Mouse (Mus musculus) limb, embryonic 10.5 days (tissue): ENCODE measurements around the gene Fkbp10. TPM values are rescaled to one million over a fixed set of nuclear protein-coding genes. Genes with fewer than 3 reads are reported as not detected.

Source experiments
- DNase-seq: peaks from one replicate; pipeline ENCODE4 v3.0.0-alpha.2; 2017; ENCODE audit warnings: low spot score
- H3K27ac ChIP-seq: fragments of 300-500 bp; sonication (generic); 2 replicates; pipeline ENCODE4 v1.5.1; 2016; ENCODE audit warnings: mild to moderate bottlenecking
- H3K27me3 ChIP-seq: fragments of 300-500 bp; sonication (generic); 2 replicates; pipeline ENCODE4 v1.6.1; 2016; ENCODE audit warnings: low read depth, mild to moderate bottlenecking; ENCODE audit not compliant: poor library complexity, severe bottlenecking
- H3K36me3 ChIP-seq: fragments of 300-500 bp; sonication (generic); 2 replicates; pipeline ENCODE4 v1.6.1; 2016; ENCODE audit warnings: mild to moderate bottlenecking, moderate library complexity
- H3K4me1 ChIP-seq: fragments of 300-500 bp; sonication (generic); 2 replicates; pipeline ENCODE4 v1.6.1; 2016
- H3K4me3 ChIP-seq: fragments of 300-500 bp; sonication (generic); 2 replicates; pipeline ENCODE4 v1.5.1; 2016; ENCODE audit warnings: mild to moderate bottlenecking, moderate library complexity
- H3K9me3 ChIP-seq: fragments of 300-500 bp; sonication (generic); replicated peaks from 2 replicates; pipeline ENCODE4 v1.6.1; 2016; ENCODE audit warnings: mild to moderate bottlenecking
- WGBS: fragments of 180-500 bp; shearing (Covaris S2); methylation state at CpG from one replicate; pipeline ENCODE4 v1.1.7; 2016; 5-methylcytosine and 5-hydroxymethylcytosine counted together
- polyA plus RNA-seq: library from polyadenylated mRNA; unstranded; fragments of >200 nt; fragmentation: Nextera tagmentation; extraction: Ambion mirVana; gene quantifications from 2 replicates; pipeline ENCODE4 v1.2.1, GENCODE M21; 2016

The Fkbp10 gene
- polyA plus RNA-seq: 67.6 and 89.5 TPM in 2 replicates

DNA sequence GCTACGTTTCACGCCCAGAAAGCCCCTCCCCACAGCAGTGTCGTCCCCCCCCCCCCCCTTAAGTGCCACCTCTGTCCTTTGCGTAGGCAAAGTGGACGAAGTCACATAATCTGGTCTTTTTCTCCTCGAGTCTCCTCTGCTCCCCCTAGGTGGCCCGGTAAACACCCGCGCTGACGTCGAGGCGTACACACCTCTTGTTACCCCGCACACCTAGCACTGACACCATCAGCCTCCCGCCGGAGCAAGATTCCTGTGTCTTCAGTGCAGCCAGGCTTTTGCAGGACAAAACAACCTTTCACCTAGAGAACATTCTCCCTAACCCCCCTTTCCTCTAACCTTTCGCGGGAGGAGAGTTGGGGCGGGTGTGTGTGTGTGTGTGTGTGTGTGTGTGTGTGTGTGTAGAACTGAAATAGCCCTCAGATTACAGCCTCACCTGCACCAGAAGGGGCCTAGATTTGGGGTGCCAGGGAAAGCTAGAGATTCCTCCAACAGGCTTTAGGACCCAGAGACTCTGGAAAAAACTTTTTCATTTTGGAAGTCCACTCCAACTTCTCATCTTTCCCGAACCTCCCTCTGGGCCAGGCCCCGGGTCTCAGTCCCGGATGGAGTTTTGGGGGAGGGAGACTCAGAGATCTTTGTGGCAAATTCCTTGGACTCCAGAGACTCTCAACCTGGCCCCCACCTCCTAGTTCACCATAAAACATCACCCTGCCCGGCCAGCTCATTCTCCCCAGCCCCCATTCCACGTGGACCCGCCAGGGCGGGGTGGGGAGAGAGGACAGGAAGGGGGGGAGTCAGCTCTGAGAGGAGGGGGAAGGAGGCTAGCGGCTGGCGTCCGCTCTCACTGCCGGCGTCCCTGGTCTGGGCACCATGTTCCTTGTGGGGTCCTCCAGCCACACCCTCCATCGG lies at the start of gene Fkbp10:
Gene Fkbp10 (plus strand): TSS at position 784 of the 909 bp plus-strand sequence.
- DNase-seq: peak; percentile 84
- WGBS: 0% methylated on average over 31 of the region's 31 CpGs
- H3K4me3 ChIP-seq: peak within 1 kb of the TSS; percentile 84
- H3K9me3 ChIP-seq: no peaks in the 10 kb centered on the region
- H3K27ac ChIP-seq: peak within 1 kb of the TSS; percentile 96
- peaks cover 65% of the 10 kb centered on the region for H3K4me1 ChIP-seq
- H3K36me3 ChIP-seq: peaks cover 37% of the 10 kb centered on the region
- no peaks in the 10 kb centered on the region; the same call in 1 of the 2 replicates for H3K27me3 ChIP-seq

DNA sequence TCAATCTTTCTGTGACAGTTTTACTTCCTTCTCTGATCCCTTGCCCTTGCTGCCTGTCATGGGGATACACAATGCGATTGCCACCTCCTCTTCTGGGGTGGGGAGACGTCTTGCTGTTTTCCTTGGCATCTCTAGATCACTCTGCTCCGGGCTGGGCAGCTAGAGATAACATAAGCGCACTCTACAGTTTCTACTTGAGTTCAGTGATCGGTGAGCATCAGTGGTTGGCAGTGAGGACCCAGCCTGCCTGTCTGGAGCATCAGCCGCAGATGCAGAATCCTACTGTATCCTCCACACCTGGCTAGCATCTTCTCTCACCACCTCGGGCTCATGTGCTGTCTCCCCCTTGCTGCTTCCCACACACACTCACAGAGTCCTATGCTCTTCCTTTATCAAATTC lies 46.4 kb upstream of the Fkbp10 start:
- peaks cover 36% of the 10 kb centered on the region for H3K4me1 ChIP-seq
- DNase-seq: no peak
- no peak overlapping the region for H3K27ac ChIP-seq
- peaks cover 2% of the 10 kb centered on the region for H3K27me3 ChIP-seq
- H3K36me3 ChIP-seq: peaks cover 26% of the 10 kb centered on the region
- H3K9me3 ChIP-seq: no peaks in the 10 kb centered on the region
- WGBS: 66% methylated on average over 7 of the region's 7 CpGs
- no peak overlapping the region for H3K4me3 ChIP-seq

DNA sequence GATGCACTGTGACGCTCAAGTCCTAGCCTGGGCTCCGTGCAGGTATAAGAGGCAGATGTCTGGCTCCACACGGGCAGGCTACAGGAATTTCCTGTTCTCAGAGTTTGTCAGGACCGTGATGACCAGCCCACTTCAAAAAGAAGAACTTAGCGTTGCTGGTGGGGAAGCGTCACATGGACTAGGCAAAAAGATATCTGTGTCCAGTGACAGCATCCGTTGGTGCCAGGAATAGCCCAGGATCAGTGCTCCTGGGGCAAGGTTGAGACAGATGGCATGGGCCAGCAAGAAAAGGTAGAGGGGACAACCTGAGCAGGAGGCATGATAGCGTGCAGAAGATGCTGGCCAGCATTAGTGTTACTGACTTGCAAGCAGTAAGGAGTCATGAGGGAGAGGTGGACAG lies 45.7 kb upstream of the Fkbp10 start:
- H3K36me3 ChIP-seq: peaks cover 29% of the 10 kb centered on the region
- 76% methylated on average over 8 of the region's 8 CpGs for WGBS

DNA sequence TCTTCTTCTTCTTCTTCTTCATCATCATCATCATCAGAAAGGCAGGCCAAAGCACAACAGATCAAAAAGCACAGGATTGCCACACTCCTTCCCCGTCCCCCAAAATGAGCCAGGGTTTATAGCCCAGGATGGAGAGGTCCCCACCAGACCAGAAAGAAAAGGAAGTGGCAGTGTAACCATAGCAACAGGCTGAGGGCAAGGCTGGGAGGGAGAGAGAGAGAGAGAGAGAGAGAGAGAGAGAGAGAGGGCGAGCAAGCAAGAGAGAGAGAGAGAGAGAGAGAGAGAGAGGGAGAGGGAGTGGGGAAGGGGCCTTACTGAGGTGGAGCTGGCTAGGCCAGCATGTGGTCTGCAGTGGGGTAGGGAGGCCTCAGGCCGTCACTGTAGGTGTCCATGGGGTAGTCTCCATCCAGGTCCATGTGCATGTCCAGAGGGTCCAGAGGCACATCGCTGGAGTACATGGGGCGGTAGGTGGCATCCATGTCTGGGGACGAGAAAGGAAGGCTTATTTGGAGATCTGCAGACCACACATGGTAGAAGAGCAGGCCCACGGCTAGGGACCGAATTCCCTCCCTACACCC lies 43.4 kb upstream of the Fkbp10 start:
- peak overlapping the region; percentile 5; the same call in 1 of the 2 replicates for H3K27ac ChIP-seq
- no peak for DNase-seq
- peaks cover 47% of the 10 kb centered on the region for H3K36me3 ChIP-seq

More for the DNA sequence above, 45.7 kb upstream of the Fkbp10 start:
- Histone ChIP-seq H3K27me3 (no peaks in the 10 kb centered on the region), H3K4me3 (no peak overlapping the region), H3K9me3 (no peaks in the 10 kb centered on the region), H3K4me1 (peaks cover 35% of the 10 kb centered on the region), H3K27ac (no peak overlapping the region)
- no peak for DNase-seq

DNA sequence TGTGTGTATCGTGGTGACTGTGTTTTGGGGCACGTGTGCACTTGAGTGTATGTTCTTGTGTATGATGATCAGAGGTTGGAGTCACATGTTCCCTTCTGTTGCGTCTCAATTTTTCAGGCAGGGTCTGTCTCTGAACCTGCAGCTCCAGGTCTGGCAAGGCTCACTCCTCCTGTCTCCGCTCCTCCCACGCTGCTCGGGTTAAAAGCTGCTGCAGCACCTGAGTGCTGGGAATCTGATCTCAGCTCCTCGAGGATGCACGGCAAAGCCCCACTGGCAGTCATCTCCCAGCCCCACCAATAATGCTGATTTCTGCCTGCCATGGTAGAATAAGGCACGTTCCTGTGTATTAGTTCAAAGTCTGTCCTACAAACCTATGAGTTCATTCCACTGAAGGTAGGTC lies 40.4 kb upstream of the Fkbp10 start:
- no peak overlapping the region for H3K27ac ChIP-seq
- H3K4me1 ChIP-seq: peaks cover 27% of the 10 kb centered on the region
- no peak overlapping the region for H3K4me3 ChIP-seq
- H3K36me3 ChIP-seq: peaks cover 69% of the 10 kb centered on the region
- no peak for DNase-seq
- 87% methylated on average over 9 of the region's 9 CpGs for WGBS
- no peaks in the 10 kb centered on the region for H3K27me3 ChIP-seq
- no peaks in the 10 kb centered on the region for H3K9me3 ChIP-seq

More for the DNA sequence above, 43.4 kb upstream of the Fkbp10 start:
- Histone ChIP-seq H3K9me3 (no peaks in the 10 kb centered on the region), H3K27me3 (no peaks in the 10 kb centered on the region), H3K4me1 (peaks cover 39% of the 10 kb centered on the region), H3K4me3 (no peak overlapping the region)
- WGBS: 76% methylated on average over 8 of the region's 8 CpGs

DNA sequence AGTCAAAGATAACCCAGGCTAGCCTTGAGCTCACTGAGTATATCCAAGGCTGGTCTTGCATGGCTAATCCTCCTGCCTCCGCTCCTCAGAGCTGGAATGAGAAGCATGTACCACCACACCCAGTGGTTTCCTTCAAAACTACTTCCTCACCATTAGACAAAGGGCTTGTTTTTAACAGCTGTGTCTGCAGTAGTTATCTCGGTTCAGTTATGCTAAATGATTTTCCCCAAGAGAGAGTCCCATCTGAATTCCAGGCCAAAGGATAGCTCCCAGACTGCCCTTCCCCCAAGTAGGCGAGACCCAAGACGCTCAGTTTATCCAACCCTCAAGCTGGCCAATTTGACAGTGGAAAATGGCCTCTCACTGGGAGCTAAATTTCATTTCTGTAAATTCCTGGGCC lies 39.5 kb upstream of the Fkbp10 start:
- H3K9me3 ChIP-seq: no peaks in the 10 kb centered on the region
- no peak overlapping the region for H3K27ac ChIP-seq
- H3K36me3 ChIP-seq: peaks cover 71% of the 10 kb centered on the region
- H3K27me3 ChIP-seq: no peaks in the 10 kb centered on the region
- no peak overlapping the region for H3K4me3 ChIP-seq
- WGBS: 89% methylated on average over 4 of the region's 4 CpGs
- no peak for DNase-seq
- peaks cover 21% of the 10 kb centered on the region for H3K4me1 ChIP-seq

DNA sequence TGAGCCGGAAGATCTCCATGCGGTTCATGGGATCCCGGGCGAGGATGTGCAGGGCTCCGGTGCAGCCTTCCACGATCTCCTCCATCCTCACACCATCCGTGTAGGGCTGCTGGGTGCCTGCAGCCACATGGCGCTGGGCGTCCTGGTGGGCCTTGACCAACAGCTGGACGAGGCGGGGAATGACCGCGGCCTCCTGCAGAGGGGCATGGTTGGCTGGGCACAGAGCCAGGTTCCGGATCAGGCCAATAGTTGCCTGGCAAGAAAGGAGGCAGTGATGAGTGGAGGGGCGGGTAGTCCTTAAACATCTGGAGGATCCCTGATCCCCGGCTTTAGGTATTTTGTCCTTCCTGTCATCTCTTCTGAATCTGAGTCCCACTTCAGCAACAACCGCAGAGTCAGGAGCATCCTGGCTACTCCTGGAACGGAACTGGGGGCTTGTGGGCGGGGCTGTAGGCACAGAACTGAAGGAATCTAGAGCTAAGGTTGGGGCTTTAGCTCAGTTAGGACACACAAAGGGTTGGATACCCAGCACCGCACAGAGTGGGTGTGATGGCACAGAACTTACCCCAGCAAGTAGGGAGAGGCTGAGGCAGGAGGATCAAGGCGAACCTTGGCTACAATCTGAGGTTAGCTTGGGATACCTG lies 38.6 kb upstream of the Fkbp10 start:
- Histone ChIP-seq H3K4me3 (no peak overlapping the region), H3K36me3 (peaks cover 76% of the 10 kb centered on the region), H3K4me1 (peaks cover 13% of the 10 kb centered on the region), H3K9me3 (no peaks in the 10 kb centered on the region), H3K27ac (no peak overlapping the region), H3K27me3 (no peaks in the 10 kb centered on the region)
- WGBS: 94% methylated on average over 21 of the region's 21 CpGs
- no peak for DNase-seq

DNA sequence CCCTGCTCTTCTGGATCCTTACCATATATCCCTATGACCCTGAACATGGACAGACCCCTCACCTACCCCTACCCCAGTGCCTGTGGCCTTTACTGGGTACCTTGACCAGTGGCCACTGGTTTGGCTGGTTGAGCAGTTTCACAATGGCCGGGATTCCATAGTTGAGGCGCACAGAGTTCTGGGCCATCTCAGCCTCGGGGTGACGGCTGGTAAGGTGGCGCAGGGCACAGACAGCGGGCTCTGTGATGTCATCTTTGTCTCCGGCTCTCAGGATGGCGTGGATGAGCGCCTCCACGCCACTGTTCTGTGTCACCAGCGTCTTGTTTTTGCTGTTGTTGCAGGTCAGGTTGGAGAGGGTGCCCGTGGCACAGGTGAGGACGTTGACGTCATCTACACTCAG lies 37.5 kb upstream of the Fkbp10 start:
- WGBS: 95% methylated on average over 14 of the region's 14 CpGs
- H3K27ac ChIP-seq: no peak overlapping the region
- no peak for DNase-seq
- no peaks in the 10 kb centered on the region for H3K9me3 ChIP-seq
- H3K36me3 ChIP-seq: peaks cover 79% of the 10 kb centered on the region
- H3K4me3 ChIP-seq: no peak overlapping the region
- peaks cover 4% of the 10 kb centered on the region; the same call in 1 of the 2 replicates for H3K4me1 ChIP-seq
- no peaks in the 10 kb centered on the region for H3K27me3 ChIP-seq

DNA sequence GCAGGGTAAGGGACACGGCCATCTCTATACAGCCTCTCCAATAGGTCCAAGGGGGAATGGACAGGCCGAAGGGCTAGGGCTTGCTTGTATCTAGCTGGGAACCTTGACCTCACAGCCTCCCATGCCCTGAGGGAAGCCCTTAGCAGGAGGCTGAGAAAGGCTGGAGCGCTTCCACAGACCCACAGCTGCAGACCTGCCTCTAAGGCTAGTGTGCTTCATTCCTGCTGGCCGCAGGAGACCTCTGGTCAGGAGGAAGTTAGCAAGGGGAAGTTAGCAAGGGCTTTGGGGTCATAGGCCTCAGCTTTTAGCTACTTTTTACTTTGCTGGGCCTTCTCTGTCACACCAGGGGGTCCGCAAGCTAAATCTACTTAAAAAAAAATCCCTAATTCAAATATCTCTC lies 37.1 kb upstream of the Fkbp10 start:
- no peaks in the 10 kb centered on the region for H3K27me3 ChIP-seq
- WGBS: 95% methylated on average over 5 of the region's 5 CpGs
- peaks cover 4% of the 10 kb centered on the region; the same call in 1 of the 2 replicates for H3K4me1 ChIP-seq
- no peak overlapping the region for H3K4me3 ChIP-seq
- H3K27ac ChIP-seq: no peak overlapping the region
- no peak for DNase-seq
- peaks cover 81% of the 10 kb centered on the region for H3K36me3 ChIP-seq
- H3K9me3 ChIP-seq: no peaks in the 10 kb centered on the region

DNA sequence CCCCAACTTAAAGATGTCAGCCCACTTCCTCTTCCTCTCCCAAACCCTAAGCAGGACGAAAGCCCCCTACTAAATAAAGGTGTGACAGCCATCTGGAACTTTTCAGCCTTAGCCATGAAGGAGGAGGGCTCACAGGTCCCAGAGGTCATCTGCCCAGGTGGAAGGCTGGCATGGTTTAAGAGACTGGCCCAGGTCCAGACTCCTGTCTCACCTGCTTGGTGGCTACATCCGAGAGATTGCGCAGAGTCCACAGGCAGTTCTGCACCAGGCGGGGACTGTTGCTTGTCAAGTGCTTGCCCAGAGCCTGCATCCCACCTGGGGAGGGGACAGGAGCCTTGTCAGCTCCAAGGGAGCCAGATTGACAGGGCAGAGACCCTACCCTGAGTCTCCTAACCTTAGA lies 36.2 kb upstream of the Fkbp10 start:
- DNase-seq: no peak
- H3K27ac ChIP-seq: no peak overlapping the region
- peaks cover 84% of the 10 kb centered on the region for H3K36me3 ChIP-seq
- no peaks in the 10 kb centered on the region for H3K27me3 ChIP-seq
- H3K9me3 ChIP-seq: no peaks in the 10 kb centered on the region
- peaks cover 4% of the 10 kb centered on the region; the same call in 1 of the 2 replicates for H3K4me1 ChIP-seq
- 89% methylated on average over 4 of the region's 4 CpGs for WGBS
- no peak overlapping the region for H3K4me3 ChIP-seq

DNA sequence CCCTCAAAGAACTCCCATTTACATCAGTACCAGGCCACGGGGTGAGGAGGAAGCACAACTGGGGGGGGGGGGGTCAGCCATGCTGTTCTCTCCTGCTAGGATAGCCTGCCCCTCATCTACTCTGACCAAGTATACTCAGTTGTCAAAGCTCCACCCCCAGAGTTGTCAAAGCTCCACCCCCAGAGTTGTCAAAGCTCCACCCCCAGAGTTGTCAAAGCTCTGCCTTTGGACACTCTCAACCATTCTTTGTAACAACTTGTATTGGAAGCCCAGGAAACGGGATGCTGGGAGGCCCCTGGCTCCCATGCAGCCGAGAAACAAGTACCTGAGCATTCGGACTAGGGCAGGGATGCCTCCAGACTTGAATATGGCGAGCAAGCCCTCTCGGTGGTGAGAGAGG lies 32.8 kb upstream of the Fkbp10 start:
- WGBS: 83% methylated on average over 6 of the region's 6 CpGs
- Histone ChIP-seq H3K9me3 (no peaks in the 10 kb centered on the region), H3K27ac (no peak overlapping the region), H3K4me3 (no peak overlapping the region), H3K27me3 (no peaks in the 10 kb centered on the region), H3K4me1 (peaks cover 15% of the 10 kb centered on the region), H3K36me3 (peaks cover 74% of the 10 kb centered on the region)
- no peak for DNase-seq

DNA sequence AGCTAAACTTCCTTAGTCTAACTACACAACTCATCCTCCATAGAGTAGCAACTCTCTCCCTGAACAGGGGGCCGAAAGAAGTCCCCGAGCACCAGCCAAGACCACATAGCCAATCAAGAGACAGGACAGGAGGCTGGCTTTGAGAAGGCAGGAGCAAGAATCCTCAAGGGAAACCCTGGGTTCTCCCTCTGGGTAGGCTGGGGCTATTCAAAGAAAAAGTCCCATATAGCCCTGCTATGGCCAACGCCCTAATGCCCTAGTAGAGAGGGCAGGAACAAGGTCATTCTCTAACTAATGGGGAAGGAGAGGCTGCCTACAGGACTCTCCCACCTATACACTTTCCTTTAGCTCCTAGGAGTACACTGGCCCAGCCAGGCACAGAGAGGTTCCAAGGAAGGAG lies 30.5 kb upstream of the Fkbp10 start:
- Histone ChIP-seq H3K4me1 (peaks cover 32% of the 10 kb centered on the region), H3K27me3 (no peaks in the 10 kb centered on the region), H3K27ac (no peak overlapping the region), H3K9me3 (no peaks in the 10 kb centered on the region), H3K4me3 (no peak overlapping the region), H3K36me3 (peaks cover 55% of the 10 kb centered on the region)
- no peak for DNase-seq
- WGBS: 87% methylated on average over 3 of the region's 3 CpGs

DNA sequence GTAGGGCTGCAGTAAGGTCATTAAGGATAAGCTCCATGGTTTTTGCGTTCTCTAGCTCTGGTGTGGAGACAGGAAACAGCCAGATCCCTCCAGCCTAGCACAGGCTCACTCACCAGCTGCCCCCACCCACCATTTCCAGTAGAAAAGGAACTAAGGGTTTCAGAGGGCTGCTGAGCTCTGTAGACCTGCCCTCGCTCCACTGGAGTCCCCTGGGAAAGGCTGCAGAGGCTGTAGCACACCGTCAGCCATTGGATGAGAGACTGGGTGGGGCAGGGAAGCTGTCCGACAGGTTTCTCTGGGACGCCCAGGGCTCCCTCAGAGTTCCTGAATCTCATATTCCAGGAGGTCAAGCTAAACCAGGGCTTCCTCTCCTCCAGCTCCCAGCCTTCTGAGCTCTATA lies 28.9 kb upstream of the Fkbp10 start:
- WGBS: 45% methylated on average over 5 of the region's 5 CpGs
- H3K9me3 ChIP-seq: no peaks in the 10 kb centered on the region
- peaks cover 35% of the 10 kb centered on the region for H3K4me1 ChIP-seq
- no peaks in the 10 kb centered on the region for H3K27me3 ChIP-seq
- no peak overlapping the region for H3K27ac ChIP-seq
- DNase-seq: no peak
- peaks cover 42% of the 10 kb centered on the region for H3K36me3 ChIP-seq
- no peak overlapping the region for H3K4me3 ChIP-seq
